Mouse (Mus musculus): ENCODE results near the gene Camk1g.

GRCm38 (mm10) chr1:193381597-193382404 lies 11.7 kb upstream of the Camk1g start:
- TF ChIP-seq GATA1 (IDR thresholded peaks at IDR 0.05; ENCODE audit: borderline replicate concordance, low read length) (no peak), FLI1 (IDR thresholded peaks at IDR 0.05; ENCODE audit: low read length) (no peak)
